Mouse (Mus musculus): ENCODE measurements around the gene Lrrc74a. TPM values are rescaled to one million over a fixed set of nuclear protein-coding genes. Genes with fewer than 3 reads are reported as not detected.

Lrrc74a gene
- polyA plus RNA-seq, 1 experiment from 2014 or later, result not detected

DNA sequence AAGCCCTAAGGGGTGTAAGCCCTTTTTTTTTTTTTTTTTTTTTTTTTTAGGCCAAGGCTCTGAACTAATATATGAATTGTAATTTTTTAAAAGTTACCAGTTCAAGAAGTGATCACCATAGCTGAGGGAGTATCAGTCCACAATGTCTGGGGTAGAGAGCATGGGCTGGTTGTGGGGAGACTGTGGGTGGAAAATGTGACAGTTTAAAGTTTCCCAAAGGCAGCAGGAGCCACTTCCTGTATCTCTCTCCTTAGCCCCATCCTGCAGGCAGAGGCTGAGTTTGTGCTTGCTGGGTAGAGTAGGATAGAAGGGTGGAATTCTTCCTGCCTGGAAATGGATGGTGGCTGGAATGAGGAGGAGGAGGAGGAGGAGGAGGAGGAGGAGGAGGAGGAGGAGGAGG, 40.8 kb upstream of the Lrrc74a start:
- ATAC-seq (ENCODE audit: insufficient read depth, low FRiP score), result no peak
- Histone ChIP-seq H3K27ac (ENCODE audit: low read length) (no peak overlapping the region), H3K4me3 (replicated peaks; ENCODE audit: low read length) (no peak overlapping the region), H3K9ac (ENCODE audit: low read length) (no peak overlapping the region), H3K9me3 (replicated peaks; ENCODE audit: control insufficient read depth, low read length) (no peaks in the 10 kb centered on the region), H3K36me3 (ENCODE audit: control insufficient read depth, insufficient read depth, low read length) (no peaks in the 10 kb centered on the region), H3K27me3 (ENCODE audit: control insufficient read depth, insufficient read depth, low read length) (no peaks in the 10 kb centered on the region), H3K4me2 (ENCODE audit: low read depth, low read length) (no peak overlapping the region), H3K4me1 (ENCODE audit: control insufficient read depth, insufficient read depth, low read length) (peaks cover 8% of the 10 kb centered on the region)

DNA sequence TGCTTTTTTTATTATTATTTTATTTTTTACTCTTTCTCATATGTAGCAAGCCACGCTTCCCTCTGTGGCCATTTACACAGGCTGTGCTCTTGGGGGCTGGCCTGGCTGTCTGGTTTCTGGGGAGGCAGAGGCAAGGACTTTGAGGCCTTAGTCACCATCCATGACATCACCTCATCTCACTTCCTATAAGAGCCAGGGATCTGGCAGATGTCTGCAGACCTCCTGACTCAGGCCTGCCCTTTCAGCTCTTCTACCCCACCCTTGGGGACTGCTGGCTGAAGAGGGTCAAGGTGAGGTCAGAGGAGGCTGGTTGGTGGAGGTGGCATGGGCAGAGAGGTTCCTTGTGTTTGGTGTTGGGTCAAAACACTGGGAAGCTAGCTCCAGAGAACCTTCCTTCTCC, 39.7 kb upstream of the Lrrc74a start:
- Histone ChIP-seq H3K4me1 (ENCODE audit: control insufficient read depth, insufficient read depth, low read length) (peaks cover 8% of the 10 kb centered on the region), H3K27ac (ENCODE audit: low read length) (no peak overlapping the region), H3K9ac (ENCODE audit: low read length) (no peak overlapping the region), H3K9me3 (replicated peaks; ENCODE audit: control insufficient read depth, low read length) (no peaks in the 10 kb centered on the region), H3K27me3 (ENCODE audit: control insufficient read depth, insufficient read depth, low read length) (no peaks in the 10 kb centered on the region), H3K4me3 (replicated peaks; ENCODE audit: low read length) (no peak overlapping the region), H3K36me3 (ENCODE audit: control insufficient read depth, insufficient read depth, low read length) (no peaks in the 10 kb centered on the region), H3K4me2 (ENCODE audit: low read depth, low read length) (no peak overlapping the region)
- no peak for ATAC-seq (ENCODE audit: insufficient read depth, low FRiP score)
- WGBS, result 92% methylated on average over 1 of the region's 1 CpGs

DNA sequence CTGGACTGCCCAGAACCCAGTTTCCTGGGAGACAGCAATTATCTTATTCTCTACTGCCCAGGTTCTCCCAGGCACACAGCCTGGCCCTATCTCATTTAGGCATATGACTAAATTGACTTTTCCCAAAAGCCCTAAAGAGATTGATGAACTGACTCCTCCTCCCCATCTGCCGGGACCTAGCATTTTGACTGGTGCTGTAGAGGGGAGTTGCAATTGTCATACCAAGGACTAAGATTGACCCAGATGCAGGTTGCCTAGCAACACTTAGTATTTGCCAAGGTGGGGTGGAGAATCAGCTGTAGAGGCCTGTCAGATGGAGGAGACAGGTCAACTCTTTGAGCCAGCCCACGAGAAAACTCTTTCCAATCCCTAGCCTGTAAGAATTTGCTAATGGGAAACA, 36.2 kb upstream of the Lrrc74a start:
- 56% methylated on average over 2 of the region's 2 CpGs for WGBS
- H3K9me3 ChIP-seq (replicated peaks; ENCODE audit: control insufficient read depth, low read length), result no peaks in the 10 kb centered on the region
- H3K9ac ChIP-seq (ENCODE audit: low read length), result no peak overlapping the region
- H3K4me3 ChIP-seq (replicated peaks; ENCODE audit: low read length), result no peak overlapping the region
- no peaks in the 10 kb centered on the region for H3K27me3 ChIP-seq (ENCODE audit: control insufficient read depth, insufficient read depth, low read length)
- no peaks in the 10 kb centered on the region for H3K36me3 ChIP-seq (ENCODE audit: control insufficient read depth, insufficient read depth, low read length)
- H3K4me2 ChIP-seq (ENCODE audit: low read depth, low read length), result no peak overlapping the region
- H3K4me1 ChIP-seq (ENCODE audit: control insufficient read depth, insufficient read depth, low read length), result peaks cover 8% of the 10 kb centered on the region
- no peak for ATAC-seq (ENCODE audit: insufficient read depth, low FRiP score)
- no peak overlapping the region for H3K27ac ChIP-seq (ENCODE audit: low read length)

DNA sequence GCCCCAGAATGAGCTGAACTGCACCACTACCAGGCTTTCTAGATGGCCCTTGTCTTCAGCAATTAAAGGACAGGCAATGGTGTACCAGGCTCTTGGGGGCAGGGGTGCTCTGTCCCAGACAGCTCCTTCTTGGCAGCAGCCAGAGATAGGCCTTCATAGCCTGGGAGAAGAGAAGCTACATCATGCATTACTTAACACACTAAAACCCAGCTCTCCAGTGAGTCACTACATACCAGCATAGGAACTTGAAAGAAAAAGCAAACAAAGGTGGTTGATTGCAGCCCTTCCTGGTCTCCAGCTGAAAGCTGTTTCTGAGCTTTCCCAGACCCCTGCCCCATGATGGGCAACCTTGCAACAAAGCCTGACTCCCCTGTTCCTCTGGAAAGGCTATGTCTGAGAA, 35.6 kb upstream of the Lrrc74a start:
- no peak for ATAC-seq (ENCODE audit: insufficient read depth, low FRiP score)
- Histone ChIP-seq H3K4me2 (ENCODE audit: low read depth, low read length) (no peak overlapping the region), H3K4me3 (replicated peaks; ENCODE audit: low read length) (no peak overlapping the region), H3K9ac (ENCODE audit: low read length) (no peak overlapping the region), H3K9me3 (replicated peaks; ENCODE audit: control insufficient read depth, low read length) (no peaks in the 10 kb centered on the region), H3K27me3 (ENCODE audit: control insufficient read depth, insufficient read depth, low read length) (no peaks in the 10 kb centered on the region), H3K4me1 (ENCODE audit: control insufficient read depth, insufficient read depth, low read length) (peaks cover 6% of the 10 kb centered on the region), H3K27ac (ENCODE audit: low read length) (no peak overlapping the region), H3K36me3 (ENCODE audit: control insufficient read depth, insufficient read depth, low read length) (no peaks in the 10 kb centered on the region)

DNA sequence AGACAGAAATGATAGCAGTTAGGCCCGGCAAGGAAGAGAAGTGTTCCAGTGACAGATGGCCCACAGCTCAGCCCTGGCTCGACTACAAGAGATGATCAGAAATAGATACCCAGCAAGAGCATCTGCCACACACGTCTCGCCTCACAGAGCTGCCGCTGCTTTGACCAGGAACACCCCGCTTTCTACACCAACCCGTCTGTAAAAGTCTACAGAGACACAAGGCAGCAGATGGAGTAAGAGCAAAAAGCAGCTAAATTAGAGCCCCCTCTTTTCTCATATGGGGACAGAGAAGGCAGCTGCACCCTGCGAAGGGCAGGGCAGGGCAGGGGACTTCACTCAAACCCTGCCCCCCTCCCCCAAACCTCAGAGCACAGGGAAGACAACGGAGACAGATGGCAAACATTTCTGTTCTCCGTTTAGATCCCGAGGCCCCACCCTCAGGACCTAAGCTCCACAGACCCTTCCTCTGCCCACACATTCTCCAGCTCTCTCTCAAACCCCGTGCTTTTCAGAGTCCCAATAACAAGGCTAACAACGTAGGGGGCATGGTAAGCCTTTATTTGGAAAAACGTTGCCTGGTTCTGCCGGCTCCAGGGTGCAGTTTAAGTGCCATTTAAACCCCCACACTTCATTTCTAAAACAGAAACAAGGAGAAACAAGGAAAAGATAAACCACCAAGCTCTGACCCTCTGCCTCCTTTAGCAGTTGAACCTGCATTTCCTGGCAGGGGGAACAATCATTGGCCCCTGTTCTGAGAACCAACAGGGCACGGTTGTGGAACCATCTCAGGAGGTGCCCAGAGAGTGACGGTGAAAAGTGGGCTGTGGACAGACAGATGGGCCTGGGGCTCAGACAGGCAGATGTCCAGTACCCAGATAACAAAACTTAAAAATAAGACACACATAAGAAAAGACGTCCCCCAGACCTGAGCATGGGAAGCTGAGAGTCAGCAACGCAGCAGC, 33.9 kb upstream of the Lrrc74a start:
- H3K36me3 ChIP-seq (ENCODE audit: control insufficient read depth, insufficient read depth, low read length), result no peaks in the 10 kb centered on the region
- no peak overlapping the region for H3K4me3 ChIP-seq (replicated peaks; ENCODE audit: low read length)
- H3K9ac ChIP-seq (ENCODE audit: low read length), result no peak overlapping the region
- 27% methylated on average over 19 of the region's 19 CpGs for WGBS
- no peak overlapping the region for H3K27ac ChIP-seq (ENCODE audit: low read length)
- H3K4me1 ChIP-seq (ENCODE audit: control insufficient read depth, insufficient read depth, low read length), result peaks cover 6% of the 10 kb centered on the region
- H3K9me3 ChIP-seq (replicated peaks; ENCODE audit: control insufficient read depth, low read length), result no peaks in the 10 kb centered on the region
- ATAC-seq (ENCODE audit: insufficient read depth, low FRiP score), result no peak
- H3K27me3 ChIP-seq (ENCODE audit: control insufficient read depth, insufficient read depth, low read length), result no peaks in the 10 kb centered on the region
- no peak overlapping the region for H3K4me2 ChIP-seq (ENCODE audit: low read depth, low read length)

DNA sequence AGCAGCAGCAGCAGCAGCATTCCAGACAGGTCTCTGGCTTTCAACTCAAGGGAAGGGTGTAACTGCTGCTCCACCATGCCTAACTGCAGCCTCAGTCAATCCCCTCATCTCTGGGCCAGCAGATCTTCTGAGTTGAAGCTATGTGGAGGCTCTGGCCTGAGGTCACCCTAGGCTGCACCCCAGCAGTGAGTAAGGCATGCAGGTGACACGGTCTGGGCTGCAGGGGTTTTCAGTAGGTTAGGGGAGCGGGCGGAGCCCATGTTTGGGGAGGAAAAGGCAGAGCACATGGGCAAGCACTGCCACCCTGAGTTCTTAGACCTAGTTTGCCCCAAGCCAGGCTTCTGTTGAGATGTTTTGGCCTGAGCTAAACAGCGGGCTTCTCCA, 33.2 kb upstream of the Lrrc74a start:
- no peak for ATAC-seq (ENCODE audit: insufficient read depth, low FRiP score)
- 66% methylated on average over 4 of the region's 4 CpGs for WGBS

DNA sequence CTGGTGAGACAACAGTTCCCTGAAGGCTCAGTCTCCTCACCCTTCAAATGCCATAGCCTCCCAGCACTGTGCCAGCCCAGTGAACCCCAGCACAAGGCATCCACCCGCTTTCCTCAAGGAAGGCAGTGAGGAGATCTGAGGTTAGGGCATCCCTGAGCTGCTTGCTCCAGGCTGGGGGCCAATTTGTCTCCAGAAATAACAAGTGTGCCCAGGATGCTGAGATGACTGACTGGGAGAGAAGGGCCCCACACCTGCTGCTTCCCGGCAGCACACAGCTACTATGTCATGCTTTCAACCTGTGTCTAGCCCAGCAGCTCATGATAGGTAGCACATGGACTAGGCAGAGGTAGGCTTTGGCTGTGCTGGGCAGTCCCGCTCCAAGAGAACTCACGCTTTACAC, 32.7 kb upstream of the Lrrc74a start:
- H3K4me3 ChIP-seq (replicated peaks; ENCODE audit: low read length), result no peak overlapping the region
- H3K36me3 ChIP-seq (ENCODE audit: control insufficient read depth, insufficient read depth, low read length), result no peaks in the 10 kb centered on the region
- no peak overlapping the region for H3K9ac ChIP-seq (ENCODE audit: low read length)
- no peak overlapping the region for H3K27ac ChIP-seq (ENCODE audit: low read length)
- H3K4me2 ChIP-seq (ENCODE audit: low read depth, low read length), result no peak overlapping the region
- H3K27me3 ChIP-seq (ENCODE audit: control insufficient read depth, insufficient read depth, low read length), result no peaks in the 10 kb centered on the region
- WGBS, result 88% methylated on average over 4 of the region's 4 CpGs
- H3K9me3 ChIP-seq (replicated peaks; ENCODE audit: control insufficient read depth, low read length), result no peaks in the 10 kb centered on the region
- peaks cover 6% of the 10 kb centered on the region for H3K4me1 ChIP-seq (ENCODE audit: control insufficient read depth, insufficient read depth, low read length)
- no peak for ATAC-seq (ENCODE audit: insufficient read depth, low FRiP score)

More for the DNA sequence above, 33.2 kb upstream of the Lrrc74a start:
- no peak overlapping the region for H3K4me2 ChIP-seq (ENCODE audit: low read depth, low read length)
- H3K27me3 ChIP-seq (ENCODE audit: control insufficient read depth, insufficient read depth, low read length), result no peaks in the 10 kb centered on the region
- no peaks in the 10 kb centered on the region for H3K36me3 ChIP-seq (ENCODE audit: control insufficient read depth, insufficient read depth, low read length)
- H3K9ac ChIP-seq (ENCODE audit: low read length), result no peak overlapping the region
- H3K4me1 ChIP-seq (ENCODE audit: control insufficient read depth, insufficient read depth, low read length), result peaks cover 6% of the 10 kb centered on the region
- no peaks in the 10 kb centered on the region for H3K9me3 ChIP-seq (replicated peaks; ENCODE audit: control insufficient read depth, low read length)
- no peak overlapping the region for H3K4me3 ChIP-seq (replicated peaks; ENCODE audit: low read length)
- no peak overlapping the region for H3K27ac ChIP-seq (ENCODE audit: low read length)

DNA sequence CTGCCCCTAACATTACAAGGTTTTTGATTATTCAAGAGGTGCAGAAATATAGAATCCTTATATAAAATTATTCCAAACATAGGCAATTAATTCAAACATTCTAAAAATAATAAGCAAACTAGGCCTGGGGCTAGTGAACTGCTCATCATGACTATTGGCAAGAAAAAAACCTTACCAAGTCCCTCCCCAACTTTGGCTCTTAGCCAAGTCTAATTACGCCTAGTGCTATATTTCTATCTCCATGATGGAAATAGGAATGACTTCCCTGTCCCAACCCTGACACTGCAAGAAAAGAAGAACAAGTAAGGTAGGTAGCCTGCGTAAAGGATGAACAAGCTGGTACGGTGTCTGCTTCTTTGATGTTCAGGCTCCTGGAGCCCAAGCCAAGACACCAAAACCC, 31.5 kb upstream of the Lrrc74a start:
- Histone ChIP-seq H3K27ac (ENCODE audit: low read length) (no peak overlapping the region), H3K4me2 (ENCODE audit: low read depth, low read length) (no peak overlapping the region), H3K9me3 (replicated peaks; ENCODE audit: control insufficient read depth, low read length) (no peaks in the 10 kb centered on the region), H3K9ac (ENCODE audit: low read length) (no peak overlapping the region), H3K27me3 (ENCODE audit: control insufficient read depth, insufficient read depth, low read length) (no peaks in the 10 kb centered on the region), H3K36me3 (ENCODE audit: control insufficient read depth, insufficient read depth, low read length) (no peaks in the 10 kb centered on the region), H3K4me3 (replicated peaks; ENCODE audit: low read length) (no peak overlapping the region), H3K4me1 (ENCODE audit: control insufficient read depth, insufficient read depth, low read length) (peaks cover 6% of the 10 kb centered on the region)
- WGBS, result 88% methylated on average over 3 of the region's 3 CpGs
- no peak for ATAC-seq (ENCODE audit: insufficient read depth, low FRiP score)

DNA sequence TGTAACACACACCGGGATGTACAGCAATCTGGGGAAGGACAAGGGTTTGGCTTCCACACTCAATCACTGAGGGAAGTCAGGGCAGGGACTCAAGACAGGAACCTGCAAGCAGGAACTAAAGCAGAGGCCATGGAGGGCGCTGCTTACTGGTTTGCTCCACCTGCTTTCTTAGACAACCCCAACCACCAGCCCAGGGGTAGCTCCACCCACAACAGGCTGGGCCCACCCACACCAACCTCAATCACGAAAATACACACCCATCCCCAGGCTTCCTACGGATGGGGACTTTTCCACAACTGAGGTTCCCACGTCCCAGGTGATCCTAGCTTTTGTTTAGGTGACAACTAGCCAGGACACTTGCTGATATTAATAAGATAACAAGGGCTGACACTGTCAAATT, 28.3 kb upstream of the Lrrc74a start:
- Histone ChIP-seq H3K4me1 (ENCODE audit: control insufficient read depth, insufficient read depth, low read length) (no peaks in the 10 kb centered on the region), H3K4me2 (ENCODE audit: low read depth, low read length) (no peak overlapping the region), H3K4me3 (replicated peaks; ENCODE audit: low read length) (no peak overlapping the region), H3K27me3 (ENCODE audit: control insufficient read depth, insufficient read depth, low read length) (no peaks in the 10 kb centered on the region), H3K27ac (ENCODE audit: low read length) (no peak overlapping the region), H3K36me3 (ENCODE audit: control insufficient read depth, insufficient read depth, low read length) (no peaks in the 10 kb centered on the region), H3K9me3 (replicated peaks; ENCODE audit: control insufficient read depth, low read length) (no peaks in the 10 kb centered on the region), H3K9ac (ENCODE audit: low read length) (no peak overlapping the region)
- WGBS, result 74% methylated on average over 5 of the region's 5 CpGs
- ATAC-seq (ENCODE audit: insufficient read depth, low FRiP score), result no peak

Measured in stomach, embryonic 16.5 days (tissue).